Mouse (Mus musculus) heart, adult 2 months (tissue): ENCODE measurements around the gene Syde1. TPM values are rescaled to one million over a fixed set of nuclear protein-coding genes. Genes with fewer than 3 reads are reported as not detected.

Experiments used
- DNase-seq, 2 experiments: peaks; one replicate each; pipeline ENCODE4 v3.0.0; 2021
- H3K27ac ChIP-seq: fragments of 200-600 bp; 2 replicates; pipeline ENCODE4 v1.8.1; 2022
- H3K27me3 ChIP-seq: fragments of 200-500 bp; 2 replicates; pipeline ENCODE4 v1.6.1; 2012; ENCODE audit warnings: mild to moderate bottlenecking, low read length, inconsistent platforms, mixed read lengths; ENCODE audit not compliant: control insufficient read depth, insufficient read depth
- H3K36me3 ChIP-seq: fragments of 200-500 bp; 2 replicates; pipeline ENCODE4 v1.6.1; 2012; ENCODE audit warnings: low read length, inconsistent platforms; ENCODE audit not compliant: control insufficient read depth, insufficient read depth
- H3K4me1 ChIP-seq: fragments of 200-500 bp; 2 replicates; pipeline ENCODE4 v1.6.1; 2011; ENCODE audit warnings: low read length; ENCODE audit not compliant: control insufficient read depth, insufficient read depth
- H3K4me3 ChIP-seq: fragments of 200-600 bp; 2 replicates; pipeline ENCODE4 v1.8.1; 2022
- H3K79me2 ChIP-seq: fragments of 200-500 bp; replicated peaks from 2 replicates; pipeline ENCODE4 v1.6.1; 2012; ENCODE audit warnings: mild to moderate bottlenecking, inconsistent platforms, low read length, moderate library complexity, mixed read lengths; ENCODE audit not compliant: control insufficient read depth, insufficient read depth
- H3K9ac ChIP-seq: fragments of 200-500 bp; 2 replicates; pipeline ENCODE4 v1.6.1; 2012; ENCODE audit warnings: low read depth, mild to moderate bottlenecking, control low read depth, inconsistent platforms, low read length, mixed read lengths
- CTCF ChIP-seq: fragments of 200-600 bp; IDR thresholded peaks from 2 replicates; pipeline ENCODE4 v1.8.1; 2022; ENCODE audit warnings: antibody characterized with exemption, mild to moderate bottlenecking, moderate library complexity
- EP300 ChIP-seq: fragments of 200-500 bp; IDR thresholded peaks from 2 replicates; pipeline ENCODE4 v1.6.1; 2011; ENCODE audit warnings: low read depth, low read length, control low read depth; ENCODE audit not compliant: insufficient read depth
- POLR2A ChIP-seq: fragments of 200-500 bp; IDR thresholded peaks from 2 replicates; pipeline ENCODE4 v1.6.1; 2011; ENCODE audit warnings: mild to moderate bottlenecking, low read depth, low read length, control low read depth; ENCODE audit not compliant: insufficient read depth
- WGBS: fragments of 180-500 bp; shearing (Covaris S2); methylation state at CpG from one replicate; pipeline ENCODE4 v1.1.7; 2018; 5-methylcytosine and 5-hydroxymethylcytosine counted together
- intact Hi-C: fragments of 180-260 bp; cut with DNase I; formaldehyde crosslinking; loops from one replicate; pipeline ENCODE4 v1.15.1; 2025
- polyA plus RNA-seq: library from polyadenylated mRNA; depleted of rRNA; stranded (reverse); fragments of >200 nt; gene quantifications from 2 replicates; pipeline ENCODE4 v1.2.3, GENCODE M21; 2012
- total RNA-seq, 2 experiments: library from RNA; stranded (reverse); gene quantifications; 2 replicates each; pipeline ENCODE4 v1.2.3; 2021

Gene Syde1
- total and polyA plus RNA-seq, 3 experiments, result 12.3 to 17.4 (median 12.3) TPM

DNA sequence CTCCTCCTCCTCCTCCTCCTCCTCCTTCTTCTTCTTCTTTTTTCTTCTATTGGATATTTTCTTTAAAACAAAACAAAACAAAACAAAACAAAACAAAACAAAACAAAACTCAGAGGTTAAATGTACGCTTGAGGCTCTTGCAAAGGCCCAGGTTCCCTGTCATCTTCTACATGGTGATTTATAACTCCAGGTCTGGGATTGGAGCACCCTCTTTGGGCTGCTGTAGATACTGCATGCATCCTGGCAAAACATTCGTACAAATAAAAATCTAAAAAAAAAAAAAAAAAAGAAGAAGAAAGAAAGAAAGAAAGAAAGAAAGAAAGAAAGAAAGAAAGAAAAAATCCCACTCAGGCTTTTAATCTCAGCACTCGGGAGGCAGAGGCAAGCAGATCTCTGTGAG lies 13.3 kb upstream of the Syde1 start:
- no peaks in the 10 kb centered on the region for H3K36me3 ChIP-seq
- H3K27ac ChIP-seq, result no peak overlapping the region
- WGBS, result 24% methylated on average over 3 of the region's 3 CpGs
- no peak overlapping the region for H3K4me3 ChIP-seq
- no peak overlapping the region for H3K9ac ChIP-seq
- H3K79me2 ChIP-seq, result no peaks in the 10 kb centered on the region
- H3K4me1 ChIP-seq, result no peaks in the 10 kb centered on the region
- intact Hi-C loops, result loop anchor here (2.0 kb wide), 1 partner anchor 64 kb away; no protein-coding TSS in a partner anchor
- TF ChIP-seq CTCF, result peak; percentile 76
- TF ChIP-seq EP300, result no peak
- DNase-seq, result no peak
- H3K27me3 ChIP-seq, result no peaks in the 10 kb centered on the region

DNA sequence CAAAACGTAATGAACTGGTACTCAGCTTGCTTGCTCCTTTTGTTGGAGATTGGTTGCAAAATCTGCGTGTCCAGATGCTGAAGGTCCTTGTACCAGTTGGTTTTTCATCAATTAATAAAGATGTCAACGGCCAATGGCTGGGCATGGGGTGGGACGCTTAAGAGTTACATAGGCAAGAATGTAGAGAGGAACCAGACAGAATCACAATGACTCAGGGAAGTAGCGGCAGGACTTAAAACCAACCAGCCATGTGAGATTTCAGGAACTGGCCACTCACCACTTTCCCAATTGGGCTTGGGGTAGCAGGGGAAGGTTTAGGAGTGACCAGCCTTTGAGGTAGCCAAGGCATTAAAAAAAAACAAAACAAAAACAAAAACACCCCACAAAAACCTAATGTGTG lies 8.1 kb upstream of the Syde1 start:
- Histone ChIP-seq H3K9ac (no peak overlapping the region), H3K27me3 (no peaks in the 10 kb centered on the region), H3K27ac (no peak overlapping the region), H3K79me2 (no peaks in the 10 kb centered on the region), H3K4me3 (no peak overlapping the region), H3K36me3 (no peaks in the 10 kb centered on the region), H3K4me1 (no peaks in the 10 kb centered on the region)
- TF ChIP-seq EP300 (no peak), POLR2A (no peak), CTCF (no peak)
- WGBS, result 80% methylated on average over 5 of the region's 5 CpGs
- DNase-seq, result no peak
- intact Hi-C loops, result no loop called here

DNA sequence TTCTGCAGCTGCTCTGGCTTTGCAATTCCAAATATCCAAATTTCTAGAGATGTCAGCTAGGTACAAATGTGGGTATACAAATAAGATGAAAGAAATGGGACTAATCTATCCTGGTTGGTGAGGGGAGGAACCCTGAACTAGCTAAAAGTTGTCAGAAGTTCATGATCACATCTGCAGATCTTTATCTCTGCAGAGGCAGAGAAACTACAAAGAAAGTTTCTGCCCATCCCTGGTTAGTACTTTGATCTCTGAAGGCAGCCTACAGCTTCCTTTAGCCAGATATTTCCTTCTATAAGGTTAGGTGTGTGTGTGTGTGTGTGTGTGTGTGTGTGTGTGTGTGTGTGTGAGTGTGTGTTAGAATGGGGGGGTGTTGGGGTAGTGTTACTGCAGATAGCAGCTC lies 2.8 kb upstream of the Syde1 start:
- H3K27me3 ChIP-seq, result no peaks in the 10 kb centered on the region
- TF ChIP-seq POLR2A, result no peak
- no peak for TF ChIP-seq EP300
- TF ChIP-seq CTCF, result no peak
- intact Hi-C loops, result no loop called here

DNA sequence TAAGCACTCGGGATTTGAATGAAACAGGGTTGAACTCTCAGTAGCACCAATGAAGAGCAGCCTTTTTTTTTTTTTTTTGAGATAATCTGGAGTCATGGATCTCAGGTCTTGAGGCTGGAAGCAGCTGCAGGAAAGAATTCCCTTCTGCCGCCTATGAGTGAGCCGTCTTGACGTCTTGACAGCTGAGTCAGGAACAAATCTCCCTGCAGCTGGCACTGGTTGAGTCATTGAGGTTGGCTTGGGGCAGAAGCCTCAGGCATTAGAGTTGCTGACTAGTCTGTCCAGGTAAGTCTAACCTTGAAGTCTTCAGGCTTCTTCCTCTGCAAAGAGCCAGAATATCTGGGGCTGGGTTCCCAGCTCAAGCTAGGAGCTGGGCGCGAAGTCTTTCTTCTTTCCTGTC lies 2.4 kb upstream of the Syde1 start:
- Histone ChIP-seq H3K27me3 (no peaks in the 10 kb centered on the region), H3K4me3 (no peak overlapping the region), H3K79me2 (0 out of 2 replicates have a peak, but pooled peaks cover 1% of the 10 kb centered on the region), H3K36me3 (no peaks in the 10 kb centered on the region), H3K27ac (no peak overlapping the region), H3K4me1 (no peaks in the 10 kb centered on the region; the same call in 1 of the 2 replicates), H3K9ac (no peak overlapping the region)
- no peak for DNase-seq
- 60% methylated on average over 6 of the region's 6 CpGs for WGBS
- intact Hi-C loops, result no loop called here
- TF ChIP-seq EP300, result no peak
- no peak for TF ChIP-seq POLR2A
- no peak for TF ChIP-seq CTCF

More for the DNA sequence above, 2.8 kb upstream of the Syde1 start:
- H3K79me2 ChIP-seq, result 0 out of 2 replicates have a peak, but pooled peaks cover 1% of the 10 kb centered on the region
- no peaks in the 10 kb centered on the region; the same call in 1 of the 2 replicates for H3K4me1 ChIP-seq
- no peak overlapping the region for H3K4me3 ChIP-seq
- no peak for DNase-seq
- no peak overlapping the region for H3K9ac ChIP-seq
- H3K27ac ChIP-seq, result no peak overlapping the region
- H3K36me3 ChIP-seq, result no peaks in the 10 kb centered on the region

DNA sequence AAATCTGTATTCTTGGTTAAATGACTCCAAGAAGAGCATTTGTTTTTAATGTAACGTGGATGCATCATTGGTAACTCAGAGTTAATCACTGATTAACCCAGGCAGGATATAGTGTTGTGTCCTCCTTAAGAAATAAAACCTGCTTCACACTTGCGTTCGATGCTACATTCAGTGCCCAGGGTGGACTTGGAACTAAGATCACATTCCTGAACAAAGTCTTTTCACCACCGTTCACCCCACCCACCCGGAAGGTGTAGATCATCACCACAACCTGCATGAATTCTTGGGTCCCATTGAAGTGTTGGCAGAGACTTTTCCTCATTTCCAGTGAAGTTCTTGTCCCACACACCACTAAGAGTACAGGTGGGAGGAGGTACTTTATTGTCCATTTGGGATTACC lies 2.0 kb upstream of the Syde1 start:
- no peaks in the 10 kb centered on the region; the same call in 1 of the 2 replicates for H3K4me1 ChIP-seq
- 86% methylated on average over 5 of the region's 5 CpGs for WGBS
- DNase-seq, result no peak
- TF ChIP-seq POLR2A (no peak), CTCF (no peak), EP300 (no peak)
- peaks cover 1% of the 10 kb centered on the region; the same call in 1 of the 2 replicates for H3K79me2 ChIP-seq
- intact Hi-C loops, result no loop called here
- H3K27me3 ChIP-seq, result no peaks in the 10 kb centered on the region
- H3K27ac ChIP-seq, result no peak overlapping the region
- H3K36me3 ChIP-seq, result no peaks in the 10 kb centered on the region
- no peak overlapping the region for H3K9ac ChIP-seq
- H3K4me3 ChIP-seq, result no peak overlapping the region

DNA sequence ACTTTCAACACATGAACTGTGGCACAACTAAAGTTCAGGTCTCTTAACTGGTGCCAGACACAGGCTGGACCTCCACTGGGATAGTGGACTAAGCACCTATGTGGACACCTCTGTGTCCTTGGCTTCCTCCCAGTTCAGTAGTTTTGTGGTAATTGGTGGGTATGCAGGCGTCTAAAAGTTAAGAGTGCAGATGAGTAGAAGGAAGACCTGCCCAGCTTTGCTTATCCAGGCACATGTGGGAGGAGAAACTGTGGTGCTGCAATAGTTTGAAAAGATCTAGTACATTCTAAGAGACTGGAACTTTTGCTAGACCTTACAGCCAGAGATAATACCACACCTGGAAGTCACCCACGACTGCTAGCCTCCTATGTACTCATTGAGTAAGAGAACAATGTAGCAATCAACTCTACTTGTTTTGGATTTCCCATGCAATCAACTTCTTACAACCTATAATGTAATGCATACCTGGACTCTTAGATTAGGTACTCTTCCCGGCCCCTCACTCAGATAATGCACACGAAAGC lies 1.2 kb upstream of the Syde1 start:
- no peak overlapping the region for H3K9ac ChIP-seq
- no peak for DNase-seq
- TF ChIP-seq POLR2A, result no peak
- no peak for TF ChIP-seq CTCF
- TF ChIP-seq EP300, result no peak
- H3K36me3 ChIP-seq, result no peaks in the 10 kb centered on the region
- H3K79me2 ChIP-seq, result peaks cover 1% of the 10 kb centered on the region; the same call in 1 of the 2 replicates
- no peaks in the 10 kb centered on the region for H3K27me3 ChIP-seq
- H3K4me1 ChIP-seq, result no peaks in the 10 kb centered on the region; the same call in 1 of the 2 replicates
- 84% methylated on average over 4 of the region's 4 CpGs for WGBS
- H3K4me3 ChIP-seq, result no peak overlapping the region
- H3K27ac ChIP-seq, result no peak overlapping the region
- intact Hi-C loops, result no loop called here
